Mouse (Mus musculus) induced T-regulatory cell, adult 2 months (primary cell): Measurements from ENCODE around the gene Cd180.
A peak's percentile ranks its signal among the peaks of the same experiment; 100 is the strongest.

Experiments used
- DNase-seq: peaks from one replicate; pipeline ENCODE4 v3.0.0-alpha.2; 2012; ENCODE audit warnings: low read depth

Cd180 gene

GRCm38 (mm10) chr13:102693341-102693801, at the start of gene Cd180:
Gene Cd180 (plus strand): TSS chr13:102693558.
- DNase-seq = no peak

GRCm38 (mm10) chr13:102644344-102644743, 49.0 kb upstream of the Cd180 start:
- no peak for DNase-seq

- DNase-seq = peak; percentile 81
These were observed 48.4 kb upstream of the Cd180 start for GRCm38 (mm10) chr13:102644789-102645551.

GRCm38 (mm10) chr13:102646271-102646771, 47.0 kb upstream of the Cd180 start:
- DNase-seq = no peak

GRCm38 (mm10) chr13:102647511-102647910, 45.8 kb upstream of the Cd180 start:
- DNase-seq = no peak

- DNase-seq = no peak
These were observed 41.0 kb upstream of the Cd180 start for GRCm38 (mm10) chr13:102652303-102652889.

- no peak for DNase-seq
These were observed 38.2 kb upstream of the Cd180 start for GRCm38 (mm10) chr13:102655071-102655570.

- DNase-seq = no peak
These were observed 37.1 kb upstream of the Cd180 start for GRCm38 (mm10) chr13:102656153-102656690.

- no peak for DNase-seq
These were observed 35.0 kb upstream of the Cd180 start for GRCm38 (mm10) chr13:102658223-102658839.

- DNase-seq = no peak
These were observed 29.3 kb upstream of the Cd180 start for GRCm38 (mm10) chr13:102664041-102664440.

GRCm38 (mm10) chr13:102664843-102665587, 28.3 kb upstream of the Cd180 start:
- peak; percentile 70 for DNase-seq

GRCm38 (mm10) chr13:102665588-102666232, 27.6 kb upstream of the Cd180 start:
- DNase-seq = peak; percentile 9

- DNase-seq = no peak
These were observed 27.1 kb upstream of the Cd180 start for GRCm38 (mm10) chr13:102666233-102666614.

GRCm38 (mm10) chr13:102666731-102667130, 26.6 kb upstream of the Cd180 start:
- DNase-seq = no peak

- DNase-seq = no peak
These were observed 26.0 kb upstream of the Cd180 start for GRCm38 (mm10) chr13:102667401-102667800.

GRCm38 (mm10) chr13:102667842-102668241, 25.5 kb upstream of the Cd180 start:
- no peak for DNase-seq

GRCm38 (mm10) chr13:102668933-102669332, 24.4 kb upstream of the Cd180 start:
- no peak for DNase-seq

- no peak for DNase-seq
These were observed 23.7 kb upstream of the Cd180 start for GRCm38 (mm10) chr13:102669522-102670256.

- DNase-seq = no peak
These were observed 22.9 kb upstream of the Cd180 start for GRCm38 (mm10) chr13:102670503-102670902.

- DNase-seq = no peak
These were observed 19.3 kb upstream of the Cd180 start for GRCm38 (mm10) chr13:102674083-102674482.
